In genomic region chr7:141093950-141094349, GRCm38 (mm10) we compare ENCODE assay signal across 21 mouse cellular contexts. TPM values are rescaled to one million over a fixed set of nuclear protein-coding genes. Genes with fewer than 3 reads are reported as not detected.
DNase-seq lines count a peak whose midpoint lies in the region; ATAC-seq and TF ChIP-seq lines count a peak whose summit lies in the region.
"Had no signal": no experiment of that assay in that cellular context is flagged by ENCODE, and none has a peak within 500 bp of the region (broad histone marks: within the 10 kb centered on the region; RNA-seq: fewer than 3 reads in every experiment).

No protein-coding gene starts in this region.

- CTCF ChIA-PET in Patski (lab: Charles Lee): interaction anchor here (1.8 kb wide), 1 partner anchor 29 kb away, joined by 4 read pairs; no protein-coding TSS in a partner anchor

- peak; percentile 50 for ATAC-seq in Patski
- ATAC-seq in kidney, embryonic 15.5 days (replicated peaks; ENCODE audit: low FRiP score): peak; percentile 63
- ATAC-seq in liver, embryonic 15.5 days (ENCODE audit: insufficient read depth): peak; percentile 26
- ATAC-seq in granulocyte monocyte progenitor cell, adult 5-6 weeks (replicated peaks; ENCODE audit: poor library complexity, severe bottlenecking): no peak
- ATAC-seq: forebrain, embryonic 15.5 days; inflammation-experienced regulatory T-cells, adult 6 months; midbrain, embryonic 16.5 days had no signal

- H3K27me3 ChIP-seq in Patski: no peaks in the 10 kb centered on the region
- peaks cover 21% of the 10 kb centered on the region for H3K27me3 ChIP-seq in kidney, embryonic 15.5 days
- peaks cover 29% of the 10 kb centered on the region for H3K27me3 ChIP-seq in liver, embryonic 15.5 days

- no peak for TF ChIP-seq CTCF in Patski (IDR thresholded peaks at IDR 0.05)

- H3K27ac ChIP-seq in kidney, embryonic 15.5 days: peak overlapping the region; percentile 89
- H3K27ac ChIP-seq in liver, embryonic 15.5 days (replicated peaks): peak overlapping the region; percentile 86
- H3K27ac ChIP-seq: forebrain, embryonic 15.5 days; heart, embryonic 10.5 days; neural tube, embryonic 15.5 days had no signal

- H3K9ac ChIP-seq in kidney, embryonic 15.5 days: no peak overlapping the region
- no peak overlapping the region for H3K9ac ChIP-seq in liver, embryonic 15.5 days
- H3K9ac ChIP-seq: forebrain, embryonic 15.5 days; lung, embryonic 14.5 days; neural tube, embryonic 15.5 days had no signal

- no peak overlapping the region for H3K4me3 ChIP-seq in kidney, embryonic 15.5 days (replicated peaks)
- peak overlapping the region; percentile 24; the same call in 1 of the 2 replicates for H3K4me3 ChIP-seq in liver, embryonic 15.5 days (replicated peaks)
- H3K4me3 ChIP-seq: forebrain, embryonic 15.5 days; heart, embryonic 10.5 days; neural tube, embryonic 15.5 days had no signal

- 75% methylated on average over 6 of the region's 6 CpGs for WGBS in kidney, embryonic 15.5 days
- 75% methylated on average over 6 of the region's 6 CpGs for WGBS in liver, embryonic 15.5 days (ENCODE audit: insufficient replicate concordance)

- no peaks in the 10 kb centered on the region for H3K36me3 ChIP-seq in kidney, embryonic 15.5 days
- no peaks in the 10 kb centered on the region; the same call in 1 of the 2 replicates for H3K36me3 ChIP-seq in liver, embryonic 15.5 days (replicated peaks)
- H3K36me3 ChIP-seq: forebrain, embryonic 15.5 days; heart, embryonic 10.5 days; neural tube, embryonic 15.5 days had no signal

- in situ Hi-C loops in Patski (cut with MboI; ENCODE audit: low pct_unique_long_range_greater_than_20kb): no loop called here

- H3K4me2 ChIP-seq in kidney, embryonic 15.5 days: peak overlapping the region; percentile 34
- H3K4me2 ChIP-seq in liver, embryonic 15.5 days: peak overlapping the region; percentile 51; the same call in 1 of the 2 replicates
- H3K4me2 ChIP-seq: forebrain, embryonic 15.5 days; lung, embryonic 14.5 days; neural tube, embryonic 15.5 days had no signal

- no peak for DNase-seq in Patski (ENCODE audit: low read depth, low spot score)
- DNase-seq in kidney, postnatal 4 days: peak; percentile 59 to 71
- DNase-seq in thymus, adult 18-20 months: no peak
- DNase-seq in right cerebral cortex, adult 18-20 months: no peak
- no peak for DNase-seq in layer of hippocampus, adult 9-11 months
- DNase-seq: adrenal gland, postnatal 25 days; cerebellum, adult 11 months; cerebellum, postnatal 10 days; embryo, embryonic 11 days; heart, postnatal 10 days; lung, embryonic 14.5 days; lung, postnatal 36 days had no signal

- H3K4me1 ChIP-seq in kidney, embryonic 15.5 days: peaks cover 46% of the 10 kb centered on the region
- H3K4me1 ChIP-seq in liver, embryonic 15.5 days (replicated peaks): peaks cover 57% of the 10 kb centered on the region

- H3K9me3 ChIP-seq in kidney, embryonic 15.5 days (replicated peaks): no peaks in the 10 kb centered on the region
- no peaks in the 10 kb centered on the region for H3K9me3 ChIP-seq in liver, embryonic 15.5 days (replicated peaks)
- H3K9me3 ChIP-seq: forebrain, embryonic 15.5 days; heart, embryonic 10.5 days; neural tube, embryonic 15.5 days had no signal

- POLR2A ChIA-PET in Patski (lab: Charles Lee): no interaction called here

RNA-seq across cellular contexts. Expression of gene Sigirr, which starts 6.4 kb away (rescaled TPM):
- 7.6 TPM for polyA plus RNA-seq in Patski (2021)
- polyA plus RNA-seq in kidney, embryonic 15.5 days (2015; fragmentation: Nextera tagmentation; extraction: Ambion mirVana): 20.8 and 24.7 TPM in 2 replicates
- polyA plus RNA-seq in liver, embryonic 15.5 days (2015; fragmentation: Nextera tagmentation; extraction: Ambion mirVana): 22.1 and 28.1 TPM in 2 replicates
- total RNA-seq in granulocyte monocyte progenitor cell, adult 5-6 weeks (2014; fragmentation: Nextera tagmentation): 16.9 and 30.9 TPM in 2 replicates
- 16.6 and 20.2 TPM in 2 replicates for total RNA-seq in granulocyte monocyte progenitor cell, adult 5-6 weeks (2017)

RNA-seq across cellular contexts. Expression of gene Pkp3, which starts 15.9 kb away (rescaled TPM):
- 2.2 TPM for polyA plus RNA-seq in Patski (2021)
- polyA plus RNA-seq in kidney, embryonic 15.5 days (2015; fragmentation: Nextera tagmentation; extraction: Ambion mirVana): 7.8 and 7.9 TPM in 2 replicates
- polyA plus RNA-seq in liver, embryonic 15.5 days (2015; fragmentation: Nextera tagmentation; extraction: Ambion mirVana): 0.54 and 0.84 TPM in 2 replicates
- total RNA-seq in granulocyte monocyte progenitor cell, adult 5-6 weeks (2014; fragmentation: Nextera tagmentation): 1.4 and 2.2 TPM in 2 replicates
- total RNA-seq in granulocyte monocyte progenitor cell, adult 5-6 weeks (2017): 0.52 and 2.7 TPM in 2 replicates
- polyA plus RNA-seq: forebrain, embryonic 15.5 days had no signal

RNA-seq across cellular contexts. Expression of gene Ano9, which starts 23.7 kb away (rescaled TPM):
- 0.09 TPM for polyA plus RNA-seq in Patski (2021)
- polyA plus RNA-seq in kidney, embryonic 15.5 days (2015; fragmentation: Nextera tagmentation; extraction: Ambion mirVana): 6.0 TPM in 2 replicates
- 0.99 and 1.5 TPM in 2 replicates for polyA plus RNA-seq in liver, embryonic 15.5 days (2015; fragmentation: Nextera tagmentation; extraction: Ambion mirVana)
- not detected in 2 replicates for total RNA-seq in granulocyte monocyte progenitor cell, adult 5-6 weeks (2014; fragmentation: Nextera tagmentation)
- total RNA-seq in granulocyte monocyte progenitor cell, adult 5-6 weeks (2017): not detected in 2 replicates
- total RNA-seq: gastrocnemius, postnatal 4 days had no signal
- polyA plus RNA-seq: inflammation-experienced regulatory T-cells, adult 6 months had no signal

RNA-seq across cellular contexts. Expression of gene Ptdss2, which starts 28.2 kb away (rescaled TPM):
- 96.0 TPM for polyA plus RNA-seq in Patski (2021)
- 79.9 and 83.4 TPM in 2 replicates for polyA plus RNA-seq in kidney, embryonic 15.5 days (2015; fragmentation: Nextera tagmentation; extraction: Ambion mirVana)
- polyA plus RNA-seq in liver, embryonic 15.5 days (2015; fragmentation: Nextera tagmentation; extraction: Ambion mirVana): 138 and 140 TPM in 2 replicates
- total RNA-seq in granulocyte monocyte progenitor cell, adult 5-6 weeks (2014; fragmentation: Nextera tagmentation): 14.0 and 17.5 TPM in 2 replicates
- total RNA-seq in granulocyte monocyte progenitor cell, adult 5-6 weeks (2017): 4.2 and 7.1 TPM in 2 replicates

RNA-seq across cellular contexts. Expression of gene B4galnt4, which starts 33.0 kb away (rescaled TPM):
- polyA plus RNA-seq in Patski (2021): 2.2 TPM
- 12.4 and 15.4 TPM in 2 replicates for polyA plus RNA-seq in kidney, embryonic 15.5 days (2015; fragmentation: Nextera tagmentation; extraction: Ambion mirVana)
- 0.45 and 0.46 TPM in 2 replicates for polyA plus RNA-seq in liver, embryonic 15.5 days (2015; fragmentation: Nextera tagmentation; extraction: Ambion mirVana)
- total RNA-seq in granulocyte monocyte progenitor cell, adult 5-6 weeks (2014; fragmentation: Nextera tagmentation): 0.60 and 3.6 TPM in 2 replicates
- total RNA-seq in granulocyte monocyte progenitor cell, adult 5-6 weeks (2017): 0.26 TPM in 1 of 2 replicates, not detected in the other

Comparison
In these comparisons a context has a peak if more than half of its experiments do, and no peak if none do; other contexts are left out.
1. DNase-seq: peak in kidney, postnatal 4 days (2 of 2); none in Patski (single experiment), thymus, adult 18-20 months (0 of 2), right cerebral cortex, adult 18-20 months (single experiment) and layer of hippocampus, adult 9-11 months (single experiment).